Mouse (Mus musculus) central nervous system, embryonic 11.5 days (tissue): ENCODE measurements around the gene Prc1. TPM values are rescaled to one million over a fixed set of nuclear protein-coding genes. Genes with fewer than 3 reads are reported as not detected.

Experiments
- polyA plus RNA-seq: library from polyadenylated mRNA; depleted of rRNA; stranded (reverse); fragments of >200 nt; gene quantifications from 2 replicates; pipeline ENCODE4 v1.2.3, GENCODE M21; 2012; rRNA removed

The Prc1 gene
- 123 and 135 TPM in 2 replicates for polyA plus RNA-seq

GRCm38 (mm10) chr7:80294062-80294763, at the start of gene Prc1:
TSS of gene Prc1 (plus strand) at chr7:80294450.

GRCm38 (mm10) chr7:80246148-80246721, 48.0 kb upstream of the Prc1 start, which contains the start of gene Ttll13:
TSS of gene Ttll13 (plus strand) at chr7:80246376.

GRCm38 (mm10) chr7:80260625-80261371, 33.5 kb upstream of the Prc1 start, which contains the start of gene Ngrn:
TSS of gene Ngrn (plus strand) at chr7:80261215.

GRCm38 (mm10) chr7:80268897-80269750, 25.1 kb upstream of the Prc1 start, which contains the start of gene Vps33b:
TSS of gene Vps33b (plus strand) at chr7:80269649.

GRCm38 (mm10) chr7:80324043-80324815, 30.0 kb downstream of the Prc1 start, which contains the start of gene Rccd1:
TSS of gene Rccd1 (minus strand) at chr7:80324454.

GRCm38 (mm10) chr7:80340793-80341192, 46.5 kb downstream of the Prc1 start, which contains the start of gene Unc45a:
TSS of gene Unc45a (minus strand) at chr7:80341005.

GRCm38 (mm10) chr7:80342858-80343257, 48.6 kb downstream of the Prc1 start, which contains the start of gene Hddc3:
TSS of gene Hddc3 (plus strand) at chr7:80343104.

Other genes with a start within 250 kb of the Prc1 start
- gene Idh2, start 179.1 kb upstream of the Prc1 start, polyA plus RNA-seq = 348 and 397 TPM in 2 replicates
- 10.3 and 10.7 TPM in 2 replicates for gene Sema4b, start 107.6 kb upstream of the Prc1 start, polyA plus RNA-seq
- gene Cib1, start 61.6 kb upstream of the Prc1 start, polyA plus RNA-seq = 34.3 and 52.2 TPM in 2 replicates
- gene Gdpgp1, start 61.6 kb upstream of the Prc1 start, polyA plus RNA-seq = 2.2 and 2.3 TPM in 2 replicates
- gene Ttll13, start 48.1 kb upstream of the Prc1 start, polyA plus RNA-seq = 0.71 and 1.0 TPM in 2 replicates
- 42.3 and 56.7 TPM in 2 replicates for gene Ngrn, start 33.2 kb upstream of the Prc1 start, polyA plus RNA-seq
- gene Vps33b, start 24.8 kb upstream of the Prc1 start, polyA plus RNA-seq = 22.0 and 22.8 TPM in 2 replicates
- gene Rccd1, start 30.0 kb downstream of the Prc1 start, polyA plus RNA-seq = 27.3 and 27.7 TPM in 2 replicates
- 52.4 and 52.8 TPM in 2 replicates for gene Unc45a, start 46.6 kb downstream of the Prc1 start, polyA plus RNA-seq
- 26.0 and 52.1 TPM in 2 replicates for gene Hddc3, start 48.7 kb downstream of the Prc1 start, polyA plus RNA-seq
- gene Man2a2, start 76.9 kb downstream of the Prc1 start, polyA plus RNA-seq = 41.0 and 53.4 TPM in 2 replicates
- gene Fes, start 93.5 kb downstream of the Prc1 start, polyA plus RNA-seq = 12.0 and 12.5 TPM in 2 replicates
- gene Furin, start 111.0 kb downstream of the Prc1 start, polyA plus RNA-seq = 17.0 and 20.9 TPM in 2 replicates
- gene Blm, start 240.7 kb downstream of the Prc1 start, polyA plus RNA-seq = 29.8 and 37.7 TPM in 2 replicates